Mouse (Mus musculus): Measurements from ENCODE around the gene Eef2kmt.

DNA sequence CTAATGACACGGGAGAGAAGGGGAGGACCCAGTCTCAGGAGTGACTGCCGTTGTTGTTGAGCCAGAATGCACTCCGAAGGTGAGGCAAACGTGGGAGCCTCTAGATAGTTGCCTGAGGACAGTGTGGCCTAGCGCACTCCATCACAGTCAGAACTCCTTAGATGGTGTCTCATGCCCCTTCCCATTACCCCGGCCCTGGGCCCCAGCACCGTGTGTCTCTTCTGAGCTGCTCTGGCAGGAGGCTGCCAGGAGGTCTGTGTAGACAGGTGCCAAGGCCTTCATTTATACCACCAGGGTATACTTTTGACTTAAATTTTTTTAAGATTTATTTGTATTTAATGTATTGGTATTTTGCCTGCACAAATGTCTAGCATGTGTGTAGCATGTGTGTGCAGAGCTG, 8.1 kb upstream of the Eef2kmt start:
- TF ChIP-seq CTCF (IDR thresholded peaks at IDR 0.05; ENCODE audit: insufficient read depth, low read depth, low read length) = no peak
- TF ChIP-seq POLR2A (IDR thresholded peaks at IDR 0.05; ENCODE audit: insufficient read depth, low read depth, low read length) = no peak

All from olfactory bulb, adult 2 months (tissue).